Mouse (Mus musculus): ENCODE data around the gene Borcs6. TPM values are rescaled to one million over a fixed set of nuclear protein-coding genes. Genes with fewer than 3 reads are reported as not detected.
"Not testable (repeated sequence)": the region's sequence is repeated elsewhere in the genome, so short reads cannot be mapped to it uniquely, and the experiment has no call there.

Borcs6 gene
- polyA plus RNA-seq (2014; fragmentation: Nextera tagmentation; extraction: Ambion mirVana) = 9.2 and 11.0 TPM in 2 replicates

DNA sequence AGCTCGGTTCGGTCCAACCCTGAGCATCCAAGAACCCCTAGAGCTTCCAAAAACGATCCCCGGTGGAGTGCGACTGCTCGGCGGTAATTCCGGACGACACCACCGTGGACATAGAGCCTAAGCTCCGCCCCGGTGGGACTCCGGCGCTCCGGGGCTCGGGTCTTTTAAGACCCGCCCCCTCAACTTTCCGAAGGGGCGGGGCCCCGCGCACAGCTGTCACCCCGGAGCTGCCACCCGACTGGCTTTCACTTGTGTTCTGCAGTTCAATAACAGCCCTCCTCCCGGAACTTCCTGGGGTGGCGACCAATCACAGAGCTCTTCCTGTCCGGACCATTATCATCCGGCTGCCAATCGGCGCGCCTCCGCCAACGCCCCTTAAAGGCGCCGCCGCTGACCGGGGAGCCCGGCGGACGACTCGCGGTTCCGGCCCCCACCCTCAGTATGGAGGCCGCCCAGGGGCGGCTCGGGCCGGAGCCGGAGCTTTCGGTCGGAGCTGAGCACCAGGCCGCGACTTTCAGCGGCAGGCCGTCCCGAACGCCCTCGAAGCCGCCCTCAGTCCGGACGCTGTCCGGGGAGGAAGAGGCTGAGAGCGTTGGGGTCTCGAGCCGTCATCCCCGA lies at the start of gene Borcs6:
Gene Borcs6, plus strand, starts transcription at position 361 of the 618 bp plus-strand sequence.
- WGBS = under 1% methylated on average over 62 of the region's 64 CpGs
- H3K9me3 ChIP-seq (ENCODE audit: control insufficient read depth, low read depth, low read length) = no peaks in the 10 kb centered on the region
- no peaks in the 10 kb centered on the region for H3K36me3 ChIP-seq (ENCODE audit: control insufficient read depth, insufficient read depth, low read length)
- H3K27ac ChIP-seq (ENCODE audit: low read length) = peak within 1 kb of the TSS; percentile 83
- peaks cover 15% of the 10 kb centered on the region for H3K4me1 ChIP-seq (ENCODE audit: control insufficient read depth, insufficient read depth, low read length)
- H3K4me3 ChIP-seq (ENCODE audit: low read depth, low read length) = peak within 1 kb of the TSS; percentile 88
- H3K4me2 ChIP-seq (replicated peaks; ENCODE audit: low read depth, low read length) = peak within 1 kb of the TSS; percentile 94
- H3K27me3 ChIP-seq (ENCODE audit: control insufficient read depth, insufficient read depth, low read length) = no peaks in the 10 kb centered on the region
- ATAC-seq (ENCODE audit: insufficient number of reproducible peaks, insufficient read depth, low FRiP score, low read depth) = peak; percentile 93
- H3K9ac ChIP-seq (replicated peaks; ENCODE audit: low read depth, low read length) = peak within 1 kb of the TSS; percentile 77

DNA sequence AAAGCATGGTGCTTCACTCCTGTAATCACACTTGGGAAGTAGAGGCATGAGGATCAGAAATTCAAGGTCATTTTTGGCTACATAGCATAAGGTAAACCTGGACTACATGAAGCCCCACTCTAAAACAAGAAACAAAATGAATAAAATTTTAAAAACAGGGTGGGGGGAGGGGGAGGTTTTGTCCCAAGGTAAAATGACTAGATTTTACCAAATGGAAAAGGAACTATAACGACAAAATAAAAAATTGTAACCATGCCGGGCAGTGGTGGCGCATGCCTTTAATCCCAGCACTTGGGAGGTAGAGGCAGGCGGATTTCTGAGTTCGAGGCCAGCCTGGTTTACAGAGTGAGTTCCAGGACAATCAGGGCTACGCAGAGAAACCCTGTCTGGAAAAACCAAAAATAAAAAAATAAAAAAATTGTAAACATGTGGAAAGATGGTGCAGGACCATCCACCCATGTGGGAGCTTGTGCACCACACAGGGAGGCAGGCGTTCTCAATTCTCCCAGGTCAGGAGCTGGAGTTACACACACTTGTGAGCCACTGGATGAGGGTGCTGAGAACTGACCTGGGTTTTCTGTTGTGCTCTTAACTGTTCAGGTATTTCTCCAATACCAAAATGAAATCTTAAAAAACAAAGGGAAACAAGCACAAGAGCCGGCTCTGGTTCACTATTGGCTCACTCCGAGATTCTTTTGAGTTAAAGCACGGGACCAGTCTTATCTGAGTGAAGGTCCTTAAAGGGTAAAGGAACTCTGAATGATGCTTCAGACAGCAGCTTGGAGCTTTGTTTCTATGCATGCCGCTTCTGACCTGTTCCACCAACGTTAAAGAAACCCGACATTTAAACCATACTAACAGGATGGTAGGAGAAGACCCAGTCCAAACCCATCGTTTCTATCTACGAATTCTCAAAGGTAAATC lies 48.9 kb upstream of the Borcs6 start:
- no peaks in the 10 kb centered on the region for H3K9me3 ChIP-seq (ENCODE audit: control insufficient read depth, low read depth, low read length)
- H3K4me1 ChIP-seq (ENCODE audit: control insufficient read depth, insufficient read depth, low read length) = peaks cover 6% of the 10 kb centered on the region; the same call in 1 of the 2 replicates
- 87% methylated on average over 15 of the region's 15 CpGs for WGBS
- H3K4me3 ChIP-seq (ENCODE audit: low read depth, low read length) = no peak overlapping the region
- no peak overlapping the region for H3K9ac ChIP-seq (replicated peaks; ENCODE audit: low read depth, low read length)
- no peaks in the 10 kb centered on the region for H3K36me3 ChIP-seq (ENCODE audit: control insufficient read depth, insufficient read depth, low read length)
- H3K4me2 ChIP-seq (replicated peaks; ENCODE audit: low read depth, low read length) = no peak overlapping the region
- no peaks in the 10 kb centered on the region for H3K27me3 ChIP-seq (ENCODE audit: control insufficient read depth, insufficient read depth, low read length)
- ATAC-seq (ENCODE audit: insufficient number of reproducible peaks, insufficient read depth, low FRiP score, low read depth) = no peak
- no peak overlapping the region for H3K27ac ChIP-seq (ENCODE audit: low read length)

- not testable (repeated sequence) for H3K4me1 ChIP-seq (ENCODE audit: control insufficient read depth, insufficient read depth, low read length); H3K27me3 ChIP-seq (ENCODE audit: control insufficient read depth, insufficient read depth, low read length); ATAC-seq (ENCODE audit: insufficient number of reproducible peaks, insufficient read depth, low FRiP score, low read depth); H3K9me3 ChIP-seq (ENCODE audit: control insufficient read depth, low read depth, low read length); H3K36me3 ChIP-seq (ENCODE audit: control insufficient read depth, insufficient read depth, low read length)
- Histone ChIP-seq H3K9ac (replicated peaks; ENCODE audit: low read depth, low read length) (peak overlapping the region; percentile 52; the same call in 1 of the 2 replicates), H3K27ac (ENCODE audit: low read length) (peak overlapping the region; percentile 90; the same call in 1 of the 2 replicates), H3K4me3 (ENCODE audit: low read depth, low read length) (peak overlapping the region; percentile 50), H3K4me2 (replicated peaks; ENCODE audit: low read depth, low read length) (peak overlapping the region; percentile 83)
- 67% methylated on average over 2 of the region's 2 CpGs for WGBS
These were observed 48.1 kb upstream of the Borcs6 start for GRCm38 (mm10) chr11:69011445-69011844.

DNA sequence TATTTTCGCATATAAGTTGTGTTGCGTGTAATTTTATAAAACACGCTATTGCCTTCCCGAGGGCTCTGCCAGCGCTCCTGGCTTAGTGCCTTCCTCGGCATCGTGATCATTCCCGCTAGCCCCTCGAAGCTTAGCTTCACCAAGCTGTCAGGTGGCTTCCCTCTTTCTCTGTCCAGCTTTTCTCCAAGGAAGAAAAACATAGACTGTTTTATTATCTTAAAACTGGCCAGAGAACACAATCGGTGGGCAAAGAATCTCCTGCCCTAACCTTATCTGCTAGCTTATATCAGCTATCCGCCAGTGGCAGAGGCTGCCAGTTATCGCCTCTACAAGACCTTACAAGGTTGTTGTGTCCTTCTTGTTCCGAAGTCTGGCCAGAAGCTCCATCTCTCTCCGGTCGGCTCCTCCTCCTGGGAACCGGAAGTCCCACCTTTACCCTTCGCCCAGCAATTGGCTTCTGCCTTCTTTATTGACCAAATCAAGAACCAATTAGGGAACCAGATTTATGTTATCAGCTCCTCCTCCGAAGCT lies 47.4 kb upstream of the Borcs6 start:
- H3K4me1 ChIP-seq (ENCODE audit: control insufficient read depth, insufficient read depth, low read length) = peaks cover 10% of the 10 kb centered on the region
- 2% methylated on average over 18 of the region's 18 CpGs for WGBS
- H3K27me3 ChIP-seq (ENCODE audit: control insufficient read depth, insufficient read depth, low read length) = no peaks in the 10 kb centered on the region
- ATAC-seq (ENCODE audit: insufficient number of reproducible peaks, insufficient read depth, low FRiP score, low read depth) = peak; percentile 71
- H3K4me3 ChIP-seq (ENCODE audit: low read depth, low read length) = peak overlapping the region; percentile 50
- peak overlapping the region; percentile 83 for H3K4me2 ChIP-seq (replicated peaks; ENCODE audit: low read depth, low read length)
- H3K9ac ChIP-seq (replicated peaks; ENCODE audit: low read depth, low read length) = peak overlapping the region; percentile 52
- H3K9me3 ChIP-seq (ENCODE audit: control insufficient read depth, low read depth, low read length) = no peaks in the 10 kb centered on the region
- H3K36me3 ChIP-seq (ENCODE audit: control insufficient read depth, insufficient read depth, low read length) = no peaks in the 10 kb centered on the region
- peak overlapping the region; percentile 90 for H3K27ac ChIP-seq (ENCODE audit: low read length)

- H3K36me3 ChIP-seq (ENCODE audit: control insufficient read depth, insufficient read depth, low read length) = peaks cover under 1% of the 10 kb centered on the region
- 3% methylated on average over 38 of the region's 38 CpGs for WGBS
These were observed 43.7 kb upstream of the Borcs6 start, which contains the start of gene Ctc1 for GRCm38 (mm10) chr11:69015644-69016441. Gene Ctc1 (plus strand): TSS chr11:69015911.

GRCm38 (mm10) chr11:69016755-69017154 lies 42.8 kb upstream of the Borcs6 start:
- WGBS = 60% methylated on average over 3 of the region's 3 CpGs
- peaks cover 5% of the 10 kb centered on the region; the same call in 1 of the 2 replicates for H3K4me1 ChIP-seq (ENCODE audit: control insufficient read depth, insufficient read depth, low read length)
- no peaks in the 10 kb centered on the region for H3K9me3 ChIP-seq (ENCODE audit: control insufficient read depth, low read depth, low read length)
- peak overlapping the region; percentile 69 for H3K9ac ChIP-seq (replicated peaks; ENCODE audit: low read depth, low read length)
- H3K4me2 ChIP-seq (replicated peaks; ENCODE audit: low read depth, low read length) = peak overlapping the region; percentile 80
- no peaks in the 10 kb centered on the region for H3K27me3 ChIP-seq (ENCODE audit: control insufficient read depth, insufficient read depth, low read length)
- peak overlapping the region; percentile 86; the same call in 1 of the 2 replicates for H3K27ac ChIP-seq (ENCODE audit: low read length)
- H3K4me3 ChIP-seq (ENCODE audit: low read depth, low read length) = peak overlapping the region; percentile 55
- no peak for ATAC-seq (ENCODE audit: insufficient number of reproducible peaks, insufficient read depth, low FRiP score, low read depth)
- peaks cover 10% of the 10 kb centered on the region for H3K36me3 ChIP-seq (ENCODE audit: control insufficient read depth, insufficient read depth, low read length)

More at GRCm38 (mm10) chr11:69015644-69016441, 43.7 kb upstream of the Borcs6 start, which contains the start of gene Ctc1:
- Histone ChIP-seq H3K27me3 (ENCODE audit: control insufficient read depth, insufficient read depth, low read length) (no peaks in the 10 kb centered on the region), H3K9me3 (ENCODE audit: control insufficient read depth, low read depth, low read length) (no peaks in the 10 kb centered on the region), H3K27ac (ENCODE audit: low read length) (peak within 1 kb of the TSS; percentile 86), H3K4me2 (replicated peaks; ENCODE audit: low read depth, low read length) (peak within 1 kb of the TSS; percentile 80), H3K4me1 (ENCODE audit: control insufficient read depth, insufficient read depth, low read length) (peaks cover 5% of the 10 kb centered on the region; the same call in 1 of the 2 replicates), H3K9ac (replicated peaks; ENCODE audit: low read depth, low read length) (peak within 1 kb of the TSS; percentile 69), H3K4me3 (ENCODE audit: low read depth, low read length) (peak within 1 kb of the TSS; percentile 55)
- ATAC-seq (ENCODE audit: insufficient number of reproducible peaks, insufficient read depth, low FRiP score, low read depth) = peak; percentile 95

- Histone ChIP-seq H3K4me2 (replicated peaks; ENCODE audit: low read depth, low read length) (no peak overlapping the region), H3K36me3 (ENCODE audit: control insufficient read depth, insufficient read depth, low read length) (peaks cover 43% of the 10 kb centered on the region), H3K4me3 (ENCODE audit: low read depth, low read length) (no peak overlapping the region), H3K4me1 (ENCODE audit: control insufficient read depth, insufficient read depth, low read length) (peaks cover 5% of the 10 kb centered on the region; the same call in 1 of the 2 replicates), H3K9ac (replicated peaks; ENCODE audit: low read depth, low read length) (no peak overlapping the region), H3K27ac (ENCODE audit: low read length) (no peak overlapping the region), H3K27me3 (ENCODE audit: control insufficient read depth, insufficient read depth, low read length) (no peaks in the 10 kb centered on the region), H3K9me3 (ENCODE audit: control insufficient read depth, low read depth, low read length) (no peaks in the 10 kb centered on the region)
- ATAC-seq (ENCODE audit: insufficient number of reproducible peaks, insufficient read depth, low FRiP score, low read depth) = no peak
These were observed 38.8 kb upstream of the Borcs6 start for GRCm38 (mm10) chr11:69020691-69021090.

Data from stomach, embryonic 14.5 days (tissue).